Mouse (Mus musculus) liver, embryonic 15.5 days (tissue): ENCODE results near the gene Ifitm7. TPM values are rescaled to one million over a fixed set of nuclear protein-coding genes. Genes with fewer than 3 reads are reported as not detected.
"Not testable (repeated sequence)": the region's sequence is repeated elsewhere in the genome, so short reads cannot be mapped to it uniquely, and the experiment has no call there.

Experiments
- ATAC-seq: fragments of 200-750 bp; cut with Nextera tagmentation; 2 replicates; pipeline ENCODE4 v1.8.0; 2017; ENCODE audit warnings: moderate number of reproducible peaks, mild to moderate bottlenecking, moderate library complexity; ENCODE audit not compliant: insufficient read depth
- H3K27ac ChIP-seq: fragments of 300-500 bp; sonication (generic); replicated peaks from 2 replicates; pipeline ENCODE4 v1.5.1; 2015; ENCODE audit warnings: mild to moderate bottlenecking, inconsistent platforms
- H3K27me3 ChIP-seq: fragments of 300-500 bp; sonication (generic); 2 replicates; pipeline ENCODE4 v1.6.1; 2015; ENCODE audit warnings: mild to moderate bottlenecking, inconsistent platforms
- H3K36me3 ChIP-seq: fragments of 300-500 bp; sonication (generic); replicated peaks from 2 replicates; pipeline ENCODE4 v1.6.1; 2015; ENCODE audit warnings: moderate library complexity, mild to moderate bottlenecking, inconsistent platforms
- H3K4me1 ChIP-seq: fragments of 300-500 bp; sonication (generic); replicated peaks from 2 replicates; pipeline ENCODE4 v1.6.1; 2015; ENCODE audit warnings: inconsistent platforms
- H3K4me2 ChIP-seq: fragments of 300-500 bp; sonication (generic); 2 replicates; pipeline ENCODE4 v1.6.1; 2015; ENCODE audit warnings: moderate library complexity, mild to moderate bottlenecking, inconsistent platforms
- H3K4me3 ChIP-seq: fragments of 300-500 bp; sonication (generic); replicated peaks from 2 replicates; pipeline ENCODE4 v1.5.1; 2015; ENCODE audit warnings: mild to moderate bottlenecking, inconsistent platforms
- H3K9ac ChIP-seq: fragments of 300-500 bp; sonication (generic); 2 replicates; pipeline ENCODE4 v1.6.1; 2015; ENCODE audit warnings: moderate library complexity, mild to moderate bottlenecking, inconsistent platforms
- H3K9me3 ChIP-seq: fragments of 300-500 bp; sonication (generic); replicated peaks from 2 replicates; pipeline ENCODE4 v1.6.1; 2016; ENCODE audit warnings: inconsistent platforms
- WGBS: fragments of 180-500 bp; shearing (Covaris S2); methylation state at CpG from one replicate; pipeline ENCODE4 v1.1.7; 2015; ENCODE audit warnings: mixed read lengths; ENCODE audit not compliant: insufficient replicate concordance; 5-methylcytosine and 5-hydroxymethylcytosine counted together
- polyA plus RNA-seq: library from polyadenylated mRNA; unstranded; fragments of >200 nt; fragmentation: Nextera tagmentation; extraction: Ambion mirVana; gene quantifications from 2 replicates; pipeline ENCODE4 v1.2.1, GENCODE M21; 2015

Ifitm7 gene
- polyA plus RNA-seq, 1 experiment from 2014 or later: not detected

- WGBS: 48% methylated on average over 4 of the region's 4 CpGs
- Histone ChIP-seq H3K4me3 (no peak overlapping the region), H3K9ac (no peak overlapping the region), H3K27me3 (no peaks in the 10 kb centered on the region), H3K4me1 (no peaks in the 10 kb centered on the region; the same call in 1 of the 2 replicates), H3K36me3 (no peaks in the 10 kb centered on the region), H3K27ac (no peak overlapping the region), H3K4me2 (no peak overlapping the region), H3K9me3 (no peaks in the 10 kb centered on the region)
- no peak for ATAC-seq
Observed at GRCm38 (mm10) chr16:14005266-14005665, 18.6 kb upstream of the Ifitm7 start.

GRCm38 (mm10) chr16:14004726-14005125 lies 18.0 kb upstream of the Ifitm7 start:
- no peak overlapping the region for H3K4me3 ChIP-seq
- no peaks in the 10 kb centered on the region for H3K36me3 ChIP-seq
- H3K9me3 ChIP-seq: no peaks in the 10 kb centered on the region
- no peak for ATAC-seq
- no peak overlapping the region for H3K4me2 ChIP-seq
- H3K9ac ChIP-seq: no peak overlapping the region
- H3K27me3 ChIP-seq: no peaks in the 10 kb centered on the region
- H3K27ac ChIP-seq: no peak overlapping the region
- H3K4me1 ChIP-seq: no peaks in the 10 kb centered on the region; the same call in 1 of the 2 replicates
- 38% methylated on average over 2 of the region's 2 CpGs for WGBS

GRCm38 (mm10) chr16:14004170-14004569 lies 17.5 kb upstream of the Ifitm7 start:
- 33% methylated on average over 3 of the region's 3 CpGs for WGBS
- no peaks in the 10 kb centered on the region; the same call in 1 of the 2 replicates for H3K4me1 ChIP-seq

GRCm38 (mm10) chr16:14003386-14004130 lies 16.9 kb upstream of the Ifitm7 start:
- WGBS: 45% methylated on average over 8 of the region's 8 CpGs
- Histone ChIP-seq H3K4me3 (no peak overlapping the region), H3K27ac (no peak overlapping the region), H3K36me3 (no peaks in the 10 kb centered on the region), H3K9me3 (no peaks in the 10 kb centered on the region), H3K9ac (no peak overlapping the region), H3K4me2 (no peak overlapping the region), H3K27me3 (no peaks in the 10 kb centered on the region), H3K4me1 (no peaks in the 10 kb centered on the region; the same call in 1 of the 2 replicates)
- ATAC-seq: no peak

More at GRCm38 (mm10) chr16:14004170-14004569, 17.5 kb upstream of the Ifitm7 start:
- no peaks in the 10 kb centered on the region for H3K36me3 ChIP-seq
- H3K9ac ChIP-seq: no peak overlapping the region
- ATAC-seq: peak; percentile 60
- H3K4me3 ChIP-seq: no peak overlapping the region
- H3K27ac ChIP-seq: no peak overlapping the region
- no peak overlapping the region for H3K4me2 ChIP-seq
- H3K27me3 ChIP-seq: no peaks in the 10 kb centered on the region
- H3K9me3 ChIP-seq: no peaks in the 10 kb centered on the region

- 35% methylated on average over 1 of the region's 1 CpGs for WGBS
- no peak overlapping the region for H3K27ac ChIP-seq
- no peaks in the 10 kb centered on the region for H3K4me1 ChIP-seq
- no peaks in the 10 kb centered on the region for H3K36me3 ChIP-seq
- no peaks in the 10 kb centered on the region for H3K27me3 ChIP-seq
- H3K9me3 ChIP-seq: no peaks in the 10 kb centered on the region
- ATAC-seq: no peak
- H3K4me2 ChIP-seq: no peak overlapping the region
- H3K4me3 ChIP-seq: no peak overlapping the region
- no peak overlapping the region for H3K9ac ChIP-seq
Observed at GRCm38 (mm10) chr16:13994502-13994901, 7.8 kb upstream of the Ifitm7 start.

- WGBS: 50% methylated on average over 1 of the region's 1 CpGs
- Histone ChIP-seq H3K9me3 (no peaks in the 10 kb centered on the region), H3K9ac (no peak overlapping the region), H3K4me1 (no peaks in the 10 kb centered on the region), H3K27ac (no peak overlapping the region), H3K4me2 (no peak overlapping the region), H3K36me3 (no peaks in the 10 kb centered on the region), H3K27me3 (no peaks in the 10 kb centered on the region), H3K4me3 (no peak overlapping the region)
- no peak for ATAC-seq
Observed at GRCm38 (mm10) chr16:13994076-13994475, 7.4 kb upstream of the Ifitm7 start.

GRCm38 (mm10) chr16:13992518-13993248 lies 6.0 kb upstream of the Ifitm7 start:
- Histone ChIP-seq H3K27me3 (no peaks in the 10 kb centered on the region), H3K4me1 (no peaks in the 10 kb centered on the region), H3K36me3 (no peaks in the 10 kb centered on the region), H3K9me3 (no peaks in the 10 kb centered on the region), H3K9ac (no peak overlapping the region), H3K4me2 (no peak overlapping the region), H3K27ac (no peak overlapping the region), H3K4me3 (no peak overlapping the region)
- no peak for ATAC-seq
- 63% methylated on average over 11 of the region's 11 CpGs for WGBS

GRCm38 (mm10) chr16:13986197-13986573 lies 503 bp downstream of the Ifitm7 start:
- Histone ChIP-seq H3K36me3 (no peaks in the 10 kb centered on the region), H3K27me3 (peaks cover 13% of the 10 kb centered on the region), H3K4me2 (peak overlapping the region; percentile 59; the same call in 1 of the 2 replicates), H3K4me3 (no peak overlapping the region), H3K9me3 (no peaks in the 10 kb centered on the region), H3K4me1 (0 out of 2 replicates have a peak, but pooled peaks cover 2% of the 10 kb centered on the region), H3K9ac (no peak overlapping the region), H3K27ac (no peak overlapping the region)
- 53% methylated on average over 3 of the region's 3 CpGs for WGBS
- ATAC-seq: no peak

GRCm38 (mm10) chr16:13983161-13983560 lies 3.5 kb downstream of the Ifitm7 start:
- WGBS: 74% methylated on average over 5 of the region's 5 CpGs
- Histone ChIP-seq H3K4me1 (0 out of 2 replicates have a peak, but pooled peaks cover 2% of the 10 kb centered on the region), H3K27me3 (peaks cover 13% of the 10 kb centered on the region)

GRCm38 (mm10) chr16:13981726-13982125 lies 5.0 kb downstream of the Ifitm7 start:
- 53% methylated on average over 3 of the region's 3 CpGs for WGBS
- ATAC-seq, H3K4me1 ChIP-seq: not testable (repeated sequence)

More at GRCm38 (mm10) chr16:13983161-13983560, 3.5 kb downstream of the Ifitm7 start:
- H3K9ac ChIP-seq: no peak overlapping the region
- no peak overlapping the region for H3K4me2 ChIP-seq
- H3K36me3 ChIP-seq: no peaks in the 10 kb centered on the region
- no peak overlapping the region for H3K27ac ChIP-seq
- H3K4me3 ChIP-seq: no peak overlapping the region
- no peak for ATAC-seq
- no peaks in the 10 kb centered on the region for H3K9me3 ChIP-seq

GRCm38 (mm10) chr16:13977026-13977425 lies 9.7 kb downstream of the Ifitm7 start:
- not testable (repeated sequence) for H3K27me3 ChIP-seq, ATAC-seq, H3K4me3 ChIP-seq, H3K4me2 ChIP-seq, H3K27ac ChIP-seq, H3K4me1 ChIP-seq, H3K36me3 ChIP-seq, H3K9ac ChIP-seq, H3K9me3 ChIP-seq
- WGBS: 43% methylated on average over 1 of the region's 1 CpGs

More at GRCm38 (mm10) chr16:13981726-13982125, 5.0 kb downstream of the Ifitm7 start:
- H3K27ac ChIP-seq, H3K36me3 ChIP-seq, H3K9me3 ChIP-seq, H3K27me3 ChIP-seq, H3K4me3 ChIP-seq, H3K9ac ChIP-seq, H3K4me2 ChIP-seq: not testable (repeated sequence)
